Comparison of ENCODE assay signal across 16 mouse cellular contexts in the genomic region with DNA sequence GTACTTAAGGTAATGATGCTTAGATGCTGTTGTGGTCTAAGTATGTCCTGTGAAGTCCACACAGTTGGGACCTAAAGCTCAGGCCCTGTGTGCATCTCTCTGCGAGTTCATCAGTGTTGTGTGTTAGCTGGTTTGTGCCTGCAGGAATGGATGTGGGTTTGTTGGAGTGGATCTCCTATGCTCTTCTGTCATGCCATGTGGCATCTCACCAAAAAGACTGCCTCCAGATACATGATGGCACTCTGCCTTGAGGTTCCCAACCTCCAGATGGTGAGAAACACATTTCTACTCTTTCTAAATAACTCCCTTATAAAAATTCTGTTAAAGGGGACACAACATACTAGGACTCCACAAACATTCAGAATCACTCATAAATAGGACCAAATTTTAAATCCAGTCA.
DNase-seq lines count a peak whose midpoint lies in the region; ATAC-seq lines count a peak whose summit lies in the region.
"Had no signal": no experiment of that assay in that cellular context is flagged by ENCODE, and none has a peak within 500 bp of the region (broad histone marks: within the 10 kb centered on the region; RNA-seq: fewer than 3 reads in every experiment).

No protein-coding gene starts in this region.

- no peaks in the 10 kb centered on the region for H3K27me3 ChIP-seq in forebrain, embryonic 14.5 days (replicated peaks; ENCODE audit: control insufficient read depth, insufficient read depth, low read length)
- H3K27me3 ChIP-seq in forebrain, embryonic 10.5 days (ENCODE audit: poor library complexity, severe bottlenecking), result no peaks in the 10 kb centered on the region
- no peaks in the 10 kb centered on the region for H3K27me3 ChIP-seq in intestine, embryonic 15.5 days (replicated peaks)
- H3K27me3 ChIP-seq: liver, embryonic 15.5 days; midbrain, embryonic 12.5 days had no signal

- 0 out of 2 replicates have a peak, but pooled peaks have one; percentile 28 for ATAC-seq in forebrain, embryonic 14.5 days
- no peak for ATAC-seq in intestine, embryonic 15.5 days

- DNase-seq in forebrain, embryonic 14.5 days (ENCODE audit: low spot score), result peak; percentile 72
- DNase-seq in forebrain, embryonic 10.5 days (ENCODE audit: extremely low spot score, low spot score), result no peak
- DNase-seq in brain, adult 2 months (ENCODE audit: low read depth, low spot score), result peak; percentile 86
- DNase-seq in cerebellum, adult 9-11 months, result peak; percentile 68
- DNase-seq in layer of hippocampus, adult 8-10 months (ENCODE audit: low spot score in 2 of 2), result peak; percentile 56 to 64
- no peak for DNase-seq in urinary bladder, postnatal 36 days (ENCODE audit: low spot score in 2 of 2)
- no peak for DNase-seq in ovary, postnatal 36 days (ENCODE audit: low spot score)
- DNase-seq: embryo, embryonic 11 days; kidney, adult 18-20 months; lung, postnatal 36 days; thymus, postnatal 25 days had no signal

- no peaks in the 10 kb centered on the region for H3K9me3 ChIP-seq in forebrain, embryonic 14.5 days (replicated peaks; ENCODE audit: control insufficient read depth, low read length)
- no peaks in the 10 kb centered on the region for H3K9me3 ChIP-seq in forebrain, embryonic 10.5 days
- no peaks in the 10 kb centered on the region for H3K9me3 ChIP-seq in intestine, embryonic 15.5 days
- H3K9me3 ChIP-seq: liver, embryonic 15.5 days; midbrain, embryonic 12.5 days had no signal

- no peak overlapping the region for H3K4me3 ChIP-seq in forebrain, embryonic 14.5 days (ENCODE audit: low read depth, low read length)
- H3K4me3 ChIP-seq in forebrain, embryonic 10.5 days, result no peak overlapping the region
- no peak overlapping the region for H3K4me3 ChIP-seq in intestine, embryonic 15.5 days (replicated peaks)
- H3K4me3 ChIP-seq: erythroblast, embryonic 14.5 days; liver, embryonic 15.5 days; midbrain, embryonic 12.5 days had no signal

- peaks cover 11% of the 10 kb centered on the region for H3K4me1 ChIP-seq in forebrain, embryonic 14.5 days (ENCODE audit: control insufficient read depth, insufficient read depth, low read length)
- peaks cover 15% of the 10 kb centered on the region for H3K4me1 ChIP-seq in forebrain, embryonic 10.5 days
- H3K4me1 ChIP-seq in intestine, embryonic 15.5 days (replicated peaks), result no peaks in the 10 kb centered on the region
- H3K4me1 ChIP-seq: liver, embryonic 15.5 days had no signal

- no peak overlapping the region for H3K27ac ChIP-seq in forebrain, embryonic 14.5 days (ENCODE audit: low read depth, low read length)
- no peak overlapping the region for H3K27ac ChIP-seq in forebrain, embryonic 10.5 days
- H3K27ac ChIP-seq in intestine, embryonic 15.5 days, result no peak overlapping the region
- H3K27ac ChIP-seq: liver, embryonic 15.5 days; midbrain, embryonic 12.5 days; stomach, postnatal 0 days had no signal

- no peaks in the 10 kb centered on the region for H3K36me3 ChIP-seq in forebrain, embryonic 14.5 days (ENCODE audit: control insufficient read depth, insufficient read depth, low read length)
- no peaks in the 10 kb centered on the region for H3K36me3 ChIP-seq in forebrain, embryonic 10.5 days (replicated peaks)
- no peaks in the 10 kb centered on the region for H3K36me3 ChIP-seq in intestine, embryonic 15.5 days
- H3K36me3 ChIP-seq: liver, embryonic 15.5 days; midbrain, embryonic 12.5 days had no signal

- no peak overlapping the region for H3K9ac ChIP-seq in forebrain, embryonic 14.5 days (ENCODE audit: low read length)
- H3K9ac ChIP-seq in intestine, embryonic 15.5 days, result no peak overlapping the region
- H3K9ac ChIP-seq: liver, embryonic 15.5 days; midbrain, embryonic 12.5 days had no signal

- whole genome bisulfite sequencing in forebrain, embryonic 14.5 days, result 64% methylated on average over 1 of the region's 1 CpGs
- WGBS in forebrain, embryonic 10.5 days, result 80% methylated on average over 1 of the region's 1 CpGs
- WGBS in intestine, embryonic 15.5 days, result 68% methylated on average over 1 of the region's 1 CpGs

- no peak overlapping the region for H3K4me2 ChIP-seq in forebrain, embryonic 14.5 days (ENCODE audit: low read length)
- H3K4me2 ChIP-seq in intestine, embryonic 15.5 days (replicated peaks), result no peak overlapping the region
- H3K4me2 ChIP-seq: liver, embryonic 15.5 days; midbrain, embryonic 12.5 days had no signal

Comparison
In these comparisons a context has a peak if more than half of its experiments do, and no peak if none do; other contexts are left out.
1. DNase-seq: peak in forebrain, embryonic 14.5 days (single experiment), brain, adult 2 months (single experiment), cerebellum, adult 9-11 months (single experiment) and layer of hippocampus, adult 8-10 months (2 of 2); none in forebrain, embryonic 10.5 days (single experiment), urinary bladder, postnatal 36 days (0 of 2) and ovary, postnatal 36 days (single experiment).